Mouse (Mus musculus) megakaryocyte, embryonic 14.5 days (primary cell): Measurements from ENCODE around the gene Pfkl.

Source experiments
- FLI1 ChIP-seq: IDR thresholded peaks from 2 replicates; pipeline ENCODE4 v1.6.1; 2012; ENCODE audit warnings: low read length, inconsistent platforms, mixed read lengths
- GATA1 ChIP-seq: IDR thresholded peaks from 3 replicates; pipeline ENCODE4 v1.6.1; 2012; ENCODE audit warnings: mixed read lengths, low read length, inconsistent platforms, borderline replicate concordance

DNA sequence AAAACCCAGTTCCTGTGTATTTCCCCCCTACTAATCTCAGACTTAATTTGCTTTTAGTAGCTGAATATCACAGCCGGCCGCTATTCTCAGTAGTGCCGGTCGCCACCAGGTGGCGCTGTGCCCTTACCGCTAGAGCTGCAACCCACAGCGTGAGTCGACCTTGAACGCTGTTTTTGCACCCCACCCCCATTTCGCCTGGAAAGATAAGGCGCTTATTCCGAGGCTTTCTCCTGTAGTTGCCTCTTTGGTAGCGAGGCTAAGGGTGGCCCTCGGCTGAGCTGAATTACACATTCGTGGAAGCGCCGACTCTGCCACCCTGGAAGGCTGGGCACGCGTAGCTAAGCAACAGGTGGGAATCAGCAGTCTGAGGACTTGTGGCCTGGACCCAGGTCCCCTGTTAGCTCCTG, 8.9 kb upstream of the Pfkl start:
- peak; percentile 38; the same call in 1 of the 3 replicates for TF ChIP-seq GATA1
- TF ChIP-seq FLI1, result no peak
